Mouse (Mus musculus) Muller cell, postnatal 12 days (primary cell): ENCODE data around the gene Zbtb20.
A peak's percentile ranks its signal among the peaks of the same experiment; 100 is the strongest.

ENCODE experiments used
- DNase-seq: peaks from one replicate; pipeline ENCODE4 v3.0.0-alpha.2; 2015; ENCODE audit errors: inconsistent ontology term

Zbtb20 gene

GRCm38 (mm10) chr16:43508166-43508998 is 632.7 kb downstream of the Zbtb20 start:
- DNase-seq = no peak

GRCm38 (mm10) chr16:43510516-43510915 is 634.8 kb downstream of the Zbtb20 start:
- DNase-seq = no peak

GRCm38 (mm10) chr16:43511531-43511930 is 635.9 kb downstream of the Zbtb20 start:
- no peak for DNase-seq

GRCm38 (mm10) chr16:43513933-43514332 is 638.3 kb downstream of the Zbtb20 start:
- DNase-seq = no peak

- DNase-seq = peak; percentile 80
These were observed 639.9 kb downstream of the Zbtb20 start for GRCm38 (mm10) chr16:43515538-43515937.

- no peak for DNase-seq
These were observed 644.6 kb downstream of the Zbtb20 start for GRCm38 (mm10) chr16:43520274-43520673.

GRCm38 (mm10) chr16:43522482-43522881 is 646.8 kb downstream of the Zbtb20 start:
- DNase-seq = no peak

GRCm38 (mm10) chr16:43524179-43524578 is 648.5 kb downstream of the Zbtb20 start:
- no peak for DNase-seq

- DNase-seq = no peak
These were observed 649.9 kb downstream of the Zbtb20 start for GRCm38 (mm10) chr16:43525624-43526023.

- no peak for DNase-seq
These were observed 652.6 kb downstream of the Zbtb20 start for GRCm38 (mm10) chr16:43528300-43528699.

GRCm38 (mm10) chr16:43531328-43531727 is 655.6 kb downstream of the Zbtb20 start:
- no peak for DNase-seq

- no peak for DNase-seq
These were observed 658.4 kb downstream of the Zbtb20 start for GRCm38 (mm10) chr16:43534103-43534502.

GRCm38 (mm10) chr16:43535912-43536311 is 660.2 kb downstream of the Zbtb20 start:
- no peak for DNase-seq

GRCm38 (mm10) chr16:43537163-43537562 is 661.5 kb downstream of the Zbtb20 start:
- no peak for DNase-seq

GRCm38 (mm10) chr16:43539659-43540096 is 664.0 kb downstream of the Zbtb20 start:
- no peak for DNase-seq

- peak; percentile 40 for DNase-seq
These were observed 664.4 kb downstream of the Zbtb20 start for GRCm38 (mm10) chr16:43540108-43540507.

- DNase-seq = no peak
These were observed 665.0 kb downstream of the Zbtb20 start for GRCm38 (mm10) chr16:43540546-43541167.

- no peak for DNase-seq
These were observed 669.6 kb downstream of the Zbtb20 start for GRCm38 (mm10) chr16:43545261-43545660.

- DNase-seq = peak; percentile 58
These were observed 671.9 kb downstream of the Zbtb20 start for GRCm38 (mm10) chr16:43547323-43548180.

GRCm38 (mm10) chr16:43548774-43549173 is 673.1 kb downstream of the Zbtb20 start:
- peak; percentile 64 for DNase-seq

- peak; percentile 75 for DNase-seq
These were observed 673.9 kb downstream of the Zbtb20 start for GRCm38 (mm10) chr16:43549425-43550089.

- DNase-seq = no peak
These were observed 676.8 kb downstream of the Zbtb20 start for GRCm38 (mm10) chr16:43552443-43552842.
